In genomic region chr5:64537113-64537780, GRCm38 (mm10) we compare ENCODE assay signal across 20 mouse cellular contexts.
DNase-seq lines count a peak whose midpoint lies in the region; ATAC-seq and TF ChIP-seq lines count a peak whose summit lies in the region.
"Had no signal": no experiment of that assay in that cellular context is flagged by ENCODE, and none has a peak within 500 bp of the region (broad histone marks: within the 10 kb centered on the region; RNA-seq: fewer than 3 reads in every experiment).

No protein-coding gene starts in this region.

- H3K9ac ChIP-seq in heart, embryonic 12.5 days = no peak overlapping the region
- no peak overlapping the region for H3K9ac ChIP-seq in intestine, embryonic 15.5 days
- H3K9ac ChIP-seq in stomach, embryonic 14.5 days (replicated peaks; ENCODE audit: low read depth, low read length) = no peak overlapping the region
- H3K9ac ChIP-seq: forebrain, embryonic 15.5 days; hindbrain, embryonic 14.5 days; liver, embryonic 14.5 days; midbrain, embryonic 15.5 days had no signal

- peak; percentile 53 for DNase-seq in heart, adult 11 months
- no peak for DNase-seq in layer of hippocampus, adult 2 months (ENCODE audit: low spot score in 2 of 2)
- no peak for DNase-seq in layer of hippocampus, adult 9-10 months (ENCODE audit: low spot score)
- DNase-seq in retina, postnatal 1 day = no peak
- DNase-seq in right cerebral cortex, postnatal 10 days (ENCODE audit: low spot score in 2 of 2) = no peak
- DNase-seq: cerebellum, adult 11-12 months; cerebellum, postnatal 36 days; kidney, adult 8-10 months; left cerebral cortex, postnatal 4 days; spleen, adult 18-20 months; thymus, postnatal 25 days had no signal

- H3K4me2 ChIP-seq in heart, embryonic 12.5 days = no peak overlapping the region
- H3K4me2 ChIP-seq in intestine, embryonic 15.5 days (replicated peaks) = peak overlapping the region; percentile 24
- no peak overlapping the region for H3K4me2 ChIP-seq in stomach, embryonic 14.5 days (replicated peaks; ENCODE audit: low read depth, low read length)
- H3K4me2 ChIP-seq: forebrain, embryonic 15.5 days; hindbrain, embryonic 14.5 days; midbrain, embryonic 15.5 days had no signal

- H3K36me3 ChIP-seq in heart, embryonic 12.5 days = no peaks in the 10 kb centered on the region
- no peaks in the 10 kb centered on the region for H3K36me3 ChIP-seq in intestine, embryonic 15.5 days
- H3K36me3 ChIP-seq in stomach, embryonic 14.5 days (ENCODE audit: control insufficient read depth, insufficient read depth, low read length) = no peaks in the 10 kb centered on the region
- H3K36me3 ChIP-seq: forebrain, embryonic 15.5 days; G1E; midbrain, embryonic 15.5 days had no signal

- no peak for TF ChIP-seq CTCF in layer of hippocampus, adult 2 months (conservative IDR thresholded peaks at IDR 0.05)

- H3K4me3 ChIP-seq in heart, embryonic 12.5 days = no peak overlapping the region
- no peak overlapping the region for H3K4me3 ChIP-seq in layer of hippocampus, adult 2 months
- no peak overlapping the region for H3K4me3 ChIP-seq in intestine, embryonic 15.5 days (replicated peaks)
- H3K4me3 ChIP-seq in stomach, embryonic 14.5 days (ENCODE audit: low read depth, low read length) = no peak overlapping the region
- H3K4me3 ChIP-seq: forebrain, embryonic 15.5 days; midbrain, embryonic 15.5 days had no signal

- no peaks in the 10 kb centered on the region for H3K27me3 ChIP-seq in heart, embryonic 12.5 days (replicated peaks)
- no peaks in the 10 kb centered on the region for H3K27me3 ChIP-seq in intestine, embryonic 15.5 days (replicated peaks)
- H3K27me3 ChIP-seq in stomach, embryonic 14.5 days (ENCODE audit: control insufficient read depth, insufficient read depth, low read length) = no peaks in the 10 kb centered on the region
- H3K27me3 ChIP-seq: forebrain, embryonic 15.5 days; midbrain, embryonic 15.5 days had no signal

- WGBS in heart, embryonic 12.5 days = 67% methylated on average over 10 of the region's 10 CpGs
- 56% methylated on average over 10 of the region's 10 CpGs for WGBS in intestine, embryonic 15.5 days
- WGBS in stomach, embryonic 14.5 days = 54% methylated on average over 10 of the region's 10 CpGs

- no peak for ATAC-seq in heart, embryonic 12.5 days (ENCODE audit: insufficient number of reproducible peaks, low FRiP score)
- no peak for ATAC-seq in intestine, embryonic 15.5 days
- ATAC-seq in stomach, embryonic 14.5 days (ENCODE audit: insufficient number of reproducible peaks, insufficient read depth, low FRiP score, low read depth) = no peak
- ATAC-seq: CD4-positive, CD25-positive, alpha-beta regulatory T cell, adult 4 months; forebrain, embryonic 15.5 days; midbrain, embryonic 15.5 days had no signal

- no peak overlapping the region for H3K27ac ChIP-seq in heart, embryonic 12.5 days (ENCODE audit: poor library complexity, severe bottlenecking)
- peak overlapping the region; percentile 2; the same call in 1 of the 2 replicates for H3K27ac ChIP-seq in layer of hippocampus, adult 2 months
- H3K27ac ChIP-seq in intestine, embryonic 15.5 days = peak overlapping the region; percentile 18
- H3K27ac ChIP-seq in stomach, embryonic 14.5 days (ENCODE audit: low read length) = peak overlapping the region; percentile 74; the same call in 1 of the 2 replicates
- H3K27ac ChIP-seq: forebrain, embryonic 15.5 days; hindbrain, embryonic 14.5 days; liver, embryonic 14.5 days; midbrain, embryonic 15.5 days had no signal

- H3K9me3 ChIP-seq in heart, embryonic 12.5 days (replicated peaks) = no peaks in the 10 kb centered on the region
- H3K9me3 ChIP-seq in intestine, embryonic 15.5 days = no peaks in the 10 kb centered on the region
- no peaks in the 10 kb centered on the region for H3K9me3 ChIP-seq in stomach, embryonic 14.5 days (ENCODE audit: control insufficient read depth, low read depth, low read length)
- H3K9me3 ChIP-seq: forebrain, embryonic 15.5 days; G1E; midbrain, embryonic 15.5 days had no signal

- peaks cover 14% of the 10 kb centered on the region; the same call in 1 of the 2 replicates for H3K4me1 ChIP-seq in heart, embryonic 12.5 days (replicated peaks)
- peaks cover 9% of the 10 kb centered on the region; the same call in 1 of the 2 replicates for H3K4me1 ChIP-seq in intestine, embryonic 15.5 days (replicated peaks)
- peaks cover 18% of the 10 kb centered on the region for H3K4me1 ChIP-seq in stomach, embryonic 14.5 days (ENCODE audit: control insufficient read depth, insufficient read depth, low read length)
- H3K4me1 ChIP-seq: forebrain, embryonic 15.5 days; midbrain, embryonic 15.5 days had no signal
